Mouse (Mus musculus) frontal cortex, adult (tissue): ENCODE data around the gene Dlg2.

Source experiments
- ATAC-seq: cut with Nextera tagmentation; 2 replicates; pipeline ENCODE4 v1.9.2; 2017; ENCODE audit warnings: mild to moderate bottlenecking, moderate library complexity, mixed read lengths; ENCODE audit not compliant: low TSS enrichment

Dlg2 gene

DNA sequence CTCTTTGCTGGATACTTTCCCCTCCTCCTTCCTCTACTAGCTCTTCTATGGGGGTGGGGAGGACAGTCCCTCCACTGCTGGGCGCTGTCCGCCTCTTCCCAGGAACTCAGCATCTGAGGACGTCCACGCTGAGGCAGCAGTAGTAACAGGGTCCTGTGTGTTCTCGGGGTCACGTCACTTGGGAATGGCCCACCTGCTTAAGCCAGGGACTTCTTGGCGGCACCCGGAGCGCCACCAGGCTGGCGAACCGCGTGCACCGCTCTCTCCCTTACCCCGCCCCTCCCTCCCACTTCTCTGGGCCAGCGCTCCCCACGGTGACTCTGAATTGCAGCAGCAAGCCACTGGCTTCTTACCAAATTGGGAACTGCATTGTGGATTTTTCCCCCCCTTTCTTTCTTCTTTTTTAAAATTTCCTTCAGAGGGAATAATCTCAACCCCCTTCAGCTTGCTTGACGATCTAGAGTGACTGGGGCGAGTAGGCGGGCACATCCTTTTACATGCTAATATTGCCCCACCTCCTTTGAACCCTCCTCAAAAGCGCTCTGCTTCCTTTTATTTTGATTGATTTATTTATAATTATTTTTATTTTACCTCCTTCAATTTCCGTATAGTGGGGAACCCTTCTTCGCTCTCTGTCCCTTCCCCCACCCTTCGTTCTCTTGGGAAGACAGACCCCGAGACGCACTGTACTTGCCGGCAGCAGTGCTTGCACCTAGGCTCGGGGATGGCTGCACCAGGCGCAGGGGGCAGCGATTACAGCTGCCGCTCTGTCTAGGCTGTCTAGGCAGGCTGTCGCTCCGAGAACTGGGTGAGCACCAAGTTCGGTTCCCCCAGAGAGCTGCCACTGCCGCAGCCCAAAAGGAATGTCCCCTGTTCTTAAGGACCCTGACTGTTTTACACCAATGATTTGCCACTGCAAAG lies 785.8 kb downstream of the Dlg2 start:
- ATAC-seq, result peak; percentile 66

DNA sequence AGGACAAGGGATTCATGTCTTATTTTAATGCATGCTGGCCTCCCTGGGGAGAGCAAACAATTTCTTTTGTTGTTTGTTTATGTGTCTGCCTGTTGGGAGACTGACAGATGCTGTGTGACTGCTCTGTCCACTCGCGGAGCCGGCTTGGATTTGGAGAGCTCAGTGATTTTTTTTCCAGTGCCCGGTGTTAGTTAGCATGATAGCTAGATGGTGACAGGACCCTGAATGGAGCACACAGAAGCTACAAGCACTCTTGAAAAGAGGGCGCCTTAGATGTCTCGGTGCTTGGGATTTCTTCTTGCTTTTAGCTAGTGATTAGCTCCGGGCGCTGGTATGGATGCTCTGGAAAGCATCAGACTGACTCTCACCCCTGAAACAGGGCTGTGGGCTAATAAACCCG lies 786.5 kb downstream of the Dlg2 start:
- ATAC-seq, result peak; percentile 38; the same call in 1 of the 2 replicates

DNA sequence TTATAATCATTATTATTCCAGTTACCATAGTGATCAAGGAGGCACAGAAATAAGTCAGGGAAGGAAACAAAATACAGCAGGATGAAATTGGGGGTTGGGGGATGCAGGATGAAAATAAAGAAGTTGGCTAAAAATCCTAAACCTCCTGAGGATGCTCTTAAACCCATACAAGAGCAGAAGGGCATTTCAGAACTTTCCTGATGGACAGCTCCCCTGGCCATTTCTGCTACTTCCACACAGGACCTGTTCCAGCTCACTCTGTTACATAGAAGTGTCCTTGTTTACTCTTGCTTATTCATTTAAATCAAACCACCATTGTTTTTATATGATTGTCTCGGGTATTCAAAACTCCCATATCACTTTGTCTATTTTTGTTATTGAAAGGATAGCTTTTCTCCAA lies 791.3 kb downstream of the Dlg2 start:
- ATAC-seq, result no peak

DNA sequence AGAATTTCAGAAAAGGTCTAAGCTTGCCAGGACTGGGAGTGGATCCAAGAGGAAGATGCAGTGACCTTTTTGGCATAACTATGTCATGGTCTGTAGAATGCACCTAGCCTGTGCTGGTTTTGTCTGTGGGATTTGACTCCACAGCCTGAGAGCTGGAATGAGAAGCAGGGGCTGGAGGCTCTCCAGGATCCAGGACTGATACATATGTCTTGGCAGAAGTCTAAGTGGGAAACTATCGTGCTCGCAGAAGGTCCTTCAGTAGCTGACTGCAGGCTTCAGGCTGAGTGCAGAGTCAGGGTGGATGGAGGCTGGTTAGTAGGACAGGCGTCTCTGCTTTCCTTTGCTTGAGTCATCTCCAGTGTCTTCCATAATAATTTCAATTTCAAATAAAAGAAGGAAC lies 807.7 kb downstream of the Dlg2 start:
- ATAC-seq, result peak; percentile 98

DNA sequence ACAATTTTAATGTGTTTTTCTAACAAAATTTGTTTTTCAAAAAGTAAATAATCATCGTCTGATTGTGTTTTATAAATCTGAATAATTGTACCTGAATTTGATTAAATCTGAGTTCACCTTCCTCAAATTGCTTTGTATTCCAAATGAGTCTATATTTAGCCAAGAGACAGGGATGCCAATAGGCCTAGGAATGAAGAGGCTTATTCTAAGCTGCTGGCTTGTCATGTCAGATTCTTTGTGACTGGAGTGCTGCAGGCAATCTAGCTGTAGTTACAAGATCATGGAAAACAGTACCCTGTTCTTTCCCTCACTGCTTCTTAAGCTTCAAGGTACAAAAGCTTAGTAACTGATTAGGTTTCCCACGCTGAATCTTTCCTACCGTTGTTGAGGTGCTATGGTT lies 811.9 kb downstream of the Dlg2 start:
- no peak for ATAC-seq

DNA sequence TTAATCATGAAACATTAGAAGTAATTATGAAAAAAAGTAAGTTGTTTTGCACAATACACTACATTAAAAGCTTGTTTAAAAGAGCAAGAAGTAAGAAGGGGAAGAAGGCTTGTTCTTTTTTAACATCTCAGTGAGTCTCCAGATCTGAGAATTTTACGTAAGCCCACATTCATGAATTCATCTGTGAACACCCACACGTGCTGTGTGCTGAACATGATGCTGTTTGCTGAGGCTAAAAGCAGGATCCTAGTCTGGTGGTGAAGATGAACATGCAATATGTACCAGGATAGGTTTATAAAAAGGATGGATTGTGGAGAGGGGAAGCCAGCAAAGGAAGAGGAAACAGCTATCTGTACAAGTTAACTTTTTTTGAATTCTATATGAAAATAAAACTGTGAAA lies 819.7 kb downstream of the Dlg2 start:
- peak; percentile 94 for ATAC-seq

DNA sequence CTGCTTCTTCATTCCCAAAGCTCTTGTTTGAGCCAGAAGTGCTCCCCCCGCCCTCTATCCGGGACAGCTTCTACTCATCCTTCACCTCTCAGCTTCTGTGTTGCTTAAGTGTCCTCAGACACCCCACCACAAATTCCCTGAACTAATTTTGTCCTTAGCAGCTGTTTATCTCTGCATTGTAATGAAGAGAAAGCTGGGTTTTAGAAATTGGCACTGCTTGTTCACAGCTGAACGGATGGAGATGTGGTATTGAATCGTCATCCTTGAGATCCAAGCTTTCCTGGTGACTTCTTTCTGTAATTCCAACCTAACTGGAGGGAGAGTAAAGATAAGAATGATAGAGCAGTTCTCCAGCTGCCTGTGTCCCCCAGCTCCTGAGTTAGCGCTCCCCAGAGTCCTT lies 834.7 kb downstream of the Dlg2 start:
- ATAC-seq, result peak; percentile 66

DNA sequence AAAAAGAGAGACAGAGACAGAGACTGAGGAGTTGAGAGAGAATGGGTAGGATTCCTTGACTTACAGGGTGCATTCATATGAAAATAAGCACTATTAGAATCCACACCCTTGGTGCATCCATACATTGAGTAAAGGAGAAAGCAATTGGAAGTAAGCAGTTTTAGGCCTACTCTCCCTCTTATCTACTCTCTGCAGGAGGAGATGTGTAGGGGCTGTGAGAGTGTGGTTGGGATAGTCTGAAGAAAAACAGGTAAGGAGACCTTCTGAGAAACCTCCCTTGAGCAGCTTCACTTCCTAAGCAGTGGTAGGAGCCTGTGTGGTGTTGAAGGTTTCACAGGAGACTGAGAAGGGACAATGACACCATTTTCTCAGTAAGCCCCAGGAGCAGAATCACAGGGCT lies 868.6 kb downstream of the Dlg2 start:
- no peak for ATAC-seq

DNA sequence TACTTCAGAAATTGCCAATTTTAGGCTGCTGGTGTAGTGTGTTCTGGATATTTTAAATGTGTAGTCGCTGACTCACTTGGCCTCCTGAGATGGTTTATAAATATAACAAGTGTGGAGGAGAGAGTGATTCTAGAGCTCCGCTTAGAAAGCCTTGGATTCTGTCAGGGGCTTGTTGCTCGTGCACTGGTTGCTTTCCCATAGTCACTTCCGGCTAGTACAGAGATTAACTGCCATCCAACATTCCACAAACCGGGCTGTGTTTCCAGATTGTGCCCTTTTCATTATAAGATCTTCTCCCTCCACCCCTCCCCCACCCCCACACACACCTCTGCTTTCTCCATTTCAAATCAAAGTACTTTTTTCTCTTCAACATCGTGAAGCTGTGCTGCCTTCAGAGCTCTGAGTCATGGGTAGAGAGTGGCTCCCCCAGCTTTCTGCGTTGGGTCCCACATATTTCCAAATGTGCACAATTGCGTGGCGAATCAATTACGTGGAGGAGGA lies 893.4 kb downstream of the Dlg2 start:
- ATAC-seq, result peak; percentile 92

DNA sequence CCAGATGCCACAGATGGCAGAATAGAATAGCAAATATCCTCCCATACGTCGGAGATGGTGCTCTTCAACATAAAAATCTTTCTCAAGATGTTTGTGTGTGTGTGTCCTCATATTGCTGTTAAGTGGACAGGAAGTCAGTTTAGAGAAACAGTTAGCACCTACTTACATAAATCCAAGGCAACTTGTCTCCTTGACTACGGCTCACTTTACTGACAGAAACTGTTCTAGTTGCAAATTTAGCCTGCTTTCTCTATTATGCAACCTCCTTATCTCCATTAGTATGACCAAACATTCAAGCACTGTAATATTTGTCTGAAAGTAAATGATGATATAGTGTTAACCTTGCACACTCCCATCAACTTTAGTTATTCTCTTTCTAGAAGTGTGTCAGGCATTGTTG lies 905.8 kb downstream of the Dlg2 start:
- ATAC-seq, result peak; percentile 66; the same call in 1 of the 2 replicates

DNA sequence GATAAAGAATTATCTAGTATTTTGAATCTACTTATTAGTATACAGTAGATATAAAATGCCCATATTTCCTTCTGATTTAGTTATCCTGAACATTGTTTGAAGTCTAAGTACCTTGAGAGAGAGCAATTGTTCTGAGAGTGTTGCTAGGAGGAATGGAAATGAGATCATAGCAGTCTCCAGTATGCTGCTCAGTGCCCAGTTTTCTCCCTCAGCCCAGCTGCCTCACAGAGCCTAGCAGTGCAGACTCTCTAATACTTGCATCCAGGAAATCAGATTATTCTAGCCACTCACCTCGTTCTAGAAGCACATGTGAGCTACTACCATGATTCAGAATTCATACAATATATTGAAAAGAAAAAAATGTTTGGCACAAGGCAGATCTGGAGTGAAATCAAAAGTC lies 907.4 kb downstream of the Dlg2 start:
- peak; percentile 92 for ATAC-seq

DNA sequence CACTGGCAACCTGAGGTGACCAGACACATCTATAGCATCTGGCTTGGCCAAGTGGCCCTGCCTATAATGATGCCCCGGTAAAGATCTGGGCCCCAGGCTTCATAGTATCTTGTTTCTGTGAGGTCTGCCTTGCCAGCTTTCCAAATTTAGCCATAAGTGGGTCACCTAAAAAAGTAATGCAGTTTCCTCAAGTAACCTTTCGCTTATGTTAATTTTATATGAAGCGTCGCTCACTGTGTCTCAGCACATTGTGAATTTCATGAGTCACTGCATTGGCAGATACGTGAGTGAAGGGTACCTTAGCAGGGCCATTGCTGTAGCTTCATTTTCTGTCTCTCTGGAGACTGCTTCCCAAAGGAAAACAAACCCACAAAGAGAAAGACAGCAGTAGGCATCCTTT lies 912.8 kb downstream of the Dlg2 start:
- ATAC-seq, result peak; percentile 93

DNA sequence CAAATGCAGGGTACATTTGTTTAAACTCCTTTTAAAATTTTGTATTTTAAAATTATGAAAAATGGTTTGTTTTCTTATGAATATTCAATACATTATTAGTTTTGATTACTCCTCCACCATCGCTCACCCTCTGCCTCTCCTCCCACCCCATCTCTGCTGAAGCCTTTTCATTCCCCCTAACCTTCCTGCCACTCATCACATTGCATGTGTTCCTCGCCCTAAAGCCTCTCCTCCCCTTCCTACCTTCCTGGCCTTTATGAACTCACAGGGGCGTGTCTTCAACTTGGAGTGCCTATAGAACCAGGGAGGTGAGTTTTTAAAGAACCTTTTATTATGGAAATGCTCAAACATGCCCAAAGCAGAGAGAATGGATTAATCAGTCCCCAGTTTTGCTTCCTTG lies 921.4 kb downstream of the Dlg2 start:
- ATAC-seq, result no peak

DNA sequence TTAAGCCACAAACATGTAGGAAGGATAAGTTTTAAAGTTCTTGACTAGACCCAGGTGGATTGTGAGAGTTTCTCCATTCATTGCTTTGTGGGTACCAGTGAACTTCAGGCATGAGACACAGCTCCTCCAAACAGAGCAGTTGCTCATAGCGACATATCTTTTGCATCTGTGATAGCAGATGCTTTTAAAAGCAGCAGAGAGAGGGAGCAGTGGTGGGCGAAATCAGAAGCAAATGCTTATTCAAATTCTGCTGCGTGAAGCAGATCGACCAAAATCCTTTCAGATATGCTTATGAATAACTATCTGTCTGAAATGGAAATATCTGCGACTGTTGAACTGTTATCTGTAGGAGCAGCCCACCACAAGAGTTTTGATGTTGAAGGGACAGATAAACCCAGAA lies 935.6 kb downstream of the Dlg2 start:
- peak; percentile 80 for ATAC-seq

DNA sequence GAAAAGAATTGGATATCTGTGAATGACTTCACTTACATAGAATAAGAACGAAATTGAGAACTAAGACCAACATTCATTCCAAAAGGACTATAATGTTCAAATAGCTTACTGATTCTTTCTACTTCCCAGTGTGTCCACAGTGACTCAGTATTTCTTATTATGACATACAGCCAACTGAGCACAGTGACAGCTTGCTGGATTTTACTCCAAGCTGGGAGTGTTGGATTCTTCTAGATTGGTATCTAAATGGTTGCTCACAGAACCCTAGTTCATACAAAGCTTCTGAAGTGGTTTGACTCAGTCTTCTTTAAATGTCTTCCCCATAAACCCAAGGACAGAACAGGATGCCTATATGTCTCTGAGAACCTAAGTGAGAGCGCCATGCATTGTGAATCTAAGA lies 937.7 kb downstream of the Dlg2 start:
- peak; percentile 36; the same call in 1 of the 2 replicates for ATAC-seq

DNA sequence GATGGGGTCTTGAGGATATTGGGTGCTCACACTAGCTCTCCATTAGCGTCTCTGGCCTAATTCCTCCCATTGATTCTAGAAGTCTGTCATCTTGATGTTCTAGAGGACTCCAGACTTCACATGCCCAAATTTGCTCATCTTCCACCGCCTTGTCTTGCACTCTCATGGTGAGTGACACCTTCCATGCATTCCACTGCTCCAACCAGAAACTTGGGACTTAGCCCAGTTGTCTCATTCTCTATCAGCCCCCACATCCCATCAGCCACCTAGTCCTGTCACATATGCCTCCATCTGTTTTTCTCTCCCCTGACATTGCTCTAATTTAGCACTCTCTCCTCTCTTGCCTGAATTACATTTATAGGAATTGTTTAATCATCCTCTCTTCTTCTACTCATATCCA lies 938.3 kb downstream of the Dlg2 start:
- ATAC-seq, result peak; percentile 78

DNA sequence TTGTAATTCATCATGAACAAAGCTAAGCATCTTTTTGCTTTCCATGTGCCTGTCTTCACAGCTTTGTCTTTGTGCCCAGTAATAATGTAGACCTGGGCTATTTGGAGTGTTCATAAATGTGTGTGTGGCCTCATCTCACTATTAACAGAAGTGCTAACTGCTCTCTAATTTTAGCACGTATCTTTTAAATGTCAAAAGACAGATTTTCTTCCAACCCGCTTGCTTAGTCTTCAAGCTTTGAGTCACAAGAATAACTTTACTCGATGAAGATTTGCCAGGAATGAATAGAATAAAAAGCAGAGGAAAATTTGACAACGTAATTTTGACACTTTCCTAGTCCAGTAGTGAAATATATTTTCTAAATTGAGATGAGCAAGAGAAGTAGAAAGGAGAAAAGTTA lies 943.7 kb downstream of the Dlg2 start:
- no peak for ATAC-seq

DNA sequence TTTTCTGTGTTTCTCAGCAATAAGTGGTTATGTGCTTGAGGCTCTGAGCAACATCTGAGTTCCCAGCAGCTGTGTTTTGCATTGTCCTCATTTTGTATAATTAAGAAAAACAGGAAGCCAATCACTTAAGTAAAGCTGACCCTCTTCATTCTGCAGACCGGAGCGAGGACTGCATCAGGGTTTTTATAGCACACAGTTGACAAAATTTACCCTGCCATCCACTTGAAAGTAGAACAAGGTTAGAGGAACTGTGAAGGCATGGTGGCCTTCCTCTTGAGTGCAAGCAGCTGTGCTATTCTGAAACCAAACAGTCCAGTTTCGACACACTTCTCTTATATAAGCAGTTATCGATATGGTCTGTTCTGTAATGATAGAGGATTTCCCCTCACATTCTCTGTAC lies 947.3 kb downstream of the Dlg2 start:
- 0 out of 2 replicates have a peak, but pooled peaks have one; percentile 9 for ATAC-seq

DNA sequence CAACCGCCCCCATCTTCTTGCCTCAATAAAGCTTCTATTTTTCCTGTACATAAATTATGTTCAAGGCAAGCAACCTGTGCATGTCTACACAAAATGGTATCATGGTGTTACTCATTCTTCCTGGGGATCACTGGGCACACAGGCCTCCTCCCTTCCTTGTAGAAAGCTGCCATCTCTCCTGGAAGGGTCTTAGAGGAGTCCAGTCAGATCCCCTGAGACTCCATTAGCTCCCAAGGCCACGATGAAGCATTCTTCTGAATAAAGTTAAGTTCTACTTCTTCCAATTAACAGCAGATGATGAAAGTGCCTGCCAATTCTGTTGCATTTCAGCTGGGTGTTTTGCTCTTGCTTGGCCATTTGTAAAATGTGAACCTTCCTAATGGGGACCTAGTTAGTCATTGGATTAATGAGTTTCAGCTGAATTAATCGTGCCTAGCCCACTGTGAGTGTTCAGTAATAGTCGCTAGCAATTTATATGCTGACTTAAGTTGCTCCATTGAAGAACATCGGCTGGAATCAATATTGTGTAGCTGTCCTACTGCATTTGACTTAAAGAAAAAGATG lies 953.3 kb downstream of the Dlg2 start:
- peak; percentile 28; the same call in 1 of the 2 replicates for ATAC-seq

DNA sequence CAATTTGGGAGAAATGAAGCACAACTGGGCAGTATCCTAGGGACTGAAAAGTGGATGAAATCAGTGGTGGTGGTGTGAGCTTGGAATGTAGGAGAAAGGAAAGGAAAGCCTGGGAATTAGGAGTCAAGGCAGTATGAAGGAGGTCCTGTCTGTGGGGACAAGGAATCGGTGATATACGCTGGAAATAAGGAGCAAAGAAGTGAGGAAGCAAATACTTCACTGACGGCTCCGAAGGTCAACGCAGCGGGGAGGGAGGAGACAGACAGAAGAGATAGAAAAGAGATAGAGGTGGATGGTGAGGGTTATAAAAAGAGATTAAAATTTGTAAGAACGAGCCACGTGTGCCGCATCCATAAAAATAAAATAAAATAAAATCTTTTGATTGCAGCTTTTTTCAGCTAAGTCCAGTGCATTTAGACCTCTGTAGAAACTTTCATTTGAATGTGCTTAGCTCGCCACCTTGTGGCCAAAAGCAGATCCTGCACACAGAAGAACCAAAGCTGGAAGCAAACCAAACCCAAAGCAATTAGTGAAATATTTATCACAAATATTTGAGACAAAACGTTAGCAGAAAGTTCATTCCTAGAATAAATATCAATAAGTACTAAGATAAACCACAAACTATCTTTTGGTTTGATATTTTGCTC lies 955.2 kb downstream of the Dlg2 start:
- no peak for ATAC-seq

DNA sequence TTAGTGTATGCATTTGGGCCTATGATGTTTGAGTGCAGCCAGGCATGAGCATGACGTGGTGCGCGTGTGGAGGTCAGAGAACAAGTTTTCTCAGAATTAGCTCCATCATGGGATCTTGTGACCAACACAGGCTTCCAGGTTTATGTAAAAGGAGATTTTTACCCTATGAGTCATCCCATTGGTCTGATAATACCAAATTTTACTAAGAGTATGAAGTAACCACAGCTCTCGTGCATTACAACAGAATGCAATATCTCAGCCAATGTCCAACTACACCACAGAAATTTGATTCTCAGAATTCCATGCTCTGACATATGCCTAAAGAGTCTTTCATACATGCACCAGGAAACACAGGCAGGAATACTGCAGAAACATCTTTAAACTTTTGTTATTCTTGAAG lies 956.1 kb downstream of the Dlg2 start:
- no peak for ATAC-seq

DNA sequence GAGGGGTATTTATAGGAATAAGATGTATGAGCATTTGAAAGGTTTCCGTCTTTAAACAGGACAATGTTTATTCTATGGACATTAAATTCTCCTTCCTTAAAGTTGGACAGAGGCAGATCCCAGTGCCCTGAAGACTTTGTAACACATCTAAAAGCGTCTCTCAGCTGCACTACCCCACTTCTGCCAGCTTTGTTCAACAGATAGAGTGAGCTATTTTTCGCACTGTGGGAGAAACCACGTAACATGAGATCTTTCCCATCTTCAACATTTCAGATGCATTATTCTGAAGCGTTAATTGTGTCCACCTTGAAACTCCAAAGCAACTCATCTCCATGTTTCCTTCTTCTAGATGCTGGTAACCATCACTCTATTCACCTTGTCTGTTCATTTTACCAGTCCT lies 958.3 kb downstream of the Dlg2 start:
- peak; percentile 60; the same call in 1 of the 2 replicates for ATAC-seq

DNA sequence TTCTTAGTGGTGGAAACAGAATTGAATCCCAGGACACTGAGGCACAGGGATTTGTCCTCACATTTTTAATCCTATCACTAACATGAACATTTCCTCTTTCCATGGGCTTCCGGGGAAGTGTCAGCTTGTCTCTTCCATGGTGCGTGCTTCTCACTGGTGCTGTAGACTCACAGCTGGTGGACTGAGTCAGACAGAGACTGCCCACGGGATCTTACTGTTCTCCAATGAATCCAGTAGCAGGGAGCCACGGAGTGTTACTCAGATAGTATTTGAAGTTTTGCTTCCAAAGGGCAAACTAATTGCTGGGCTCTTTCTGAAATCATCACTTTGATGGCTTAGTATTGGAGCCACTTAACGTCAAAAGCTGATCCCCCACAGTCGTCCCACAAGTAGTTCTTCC lies 963.9 kb downstream of the Dlg2 start:
- peak; percentile 76; the same call in 1 of the 2 replicates for ATAC-seq
